Mouse (Mus musculus): ENCODE measurements around the gene Pacsin3. TPM values are rescaled to one million over a fixed set of nuclear protein-coding genes. Genes with fewer than 3 reads are reported as not detected.

Gene Pacsin3
- polyA plus RNA-seq, 2 experiments = 8.8 to 11.2 TPM

DNA sequence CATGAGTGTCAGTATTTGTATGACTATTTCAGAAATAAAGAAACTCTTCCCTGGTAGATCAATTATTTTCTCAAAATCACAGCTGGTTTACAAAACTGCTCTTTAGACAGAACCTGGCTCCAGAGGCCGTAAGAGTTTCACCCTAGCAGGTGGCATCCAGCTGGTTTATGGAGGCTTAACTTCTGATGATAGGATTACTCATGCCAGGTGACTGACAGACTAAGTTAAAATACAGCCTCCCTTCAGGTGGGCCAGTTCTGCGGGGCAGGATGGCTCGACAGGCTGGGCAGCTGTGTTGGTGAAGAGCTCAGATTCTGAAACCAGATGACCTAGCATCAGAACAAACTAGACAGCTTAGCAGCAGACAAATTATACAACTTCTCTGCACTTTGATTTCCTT lies 53.8 kb downstream of the Pacsin3 start:
- 76% methylated on average over 3 of the region's 3 CpGs for WGBS (ENCODE audit: insufficient replicate concordance)
- Histone ChIP-seq H3K4me3 (ENCODE audit: insufficient read depth in 1 of 2, low read depth in 2 of 2, low read length in 2 of 2) (no peak overlapping the region), H3K4me1 (replicated peaks; ENCODE audit: control insufficient read depth in 2 of 2, insufficient read depth in 2 of 2, low read length in 1 of 2) (no peaks in the 10 kb centered on the region; a peak in 1 of 4 replicates), H3K9ac (replicated peaks) (no peak overlapping the region), H3K36me3 (replicated peaks; ENCODE audit: control insufficient read depth, insufficient read depth, low read depth) (no peaks in the 10 kb centered on the region), H3K27me3 (ENCODE audit: control insufficient read depth, insufficient read depth, low read length) (no peaks in the 10 kb centered on the region), H3K4me2 (ENCODE audit: low read depth) (no peak overlapping the region), H3K9me3 (ENCODE audit: control insufficient read depth, low read length) (no peaks in the 10 kb centered on the region), H3K27ac (no peak overlapping the region)
- DNase-seq (ENCODE audit: low read depth in 3 of 3, low spot score in 3 of 3) (no peak), ATAC-seq (ENCODE audit: insufficient read depth) (no peak)
- TF ChIP-seq CTCF (IDR thresholded peaks at IDR 0.05; ENCODE audit: low read depth) (no peak), EP300 (IDR thresholded peaks at IDR 0.05; ENCODE audit: low read depth) (no peak)

DNA sequence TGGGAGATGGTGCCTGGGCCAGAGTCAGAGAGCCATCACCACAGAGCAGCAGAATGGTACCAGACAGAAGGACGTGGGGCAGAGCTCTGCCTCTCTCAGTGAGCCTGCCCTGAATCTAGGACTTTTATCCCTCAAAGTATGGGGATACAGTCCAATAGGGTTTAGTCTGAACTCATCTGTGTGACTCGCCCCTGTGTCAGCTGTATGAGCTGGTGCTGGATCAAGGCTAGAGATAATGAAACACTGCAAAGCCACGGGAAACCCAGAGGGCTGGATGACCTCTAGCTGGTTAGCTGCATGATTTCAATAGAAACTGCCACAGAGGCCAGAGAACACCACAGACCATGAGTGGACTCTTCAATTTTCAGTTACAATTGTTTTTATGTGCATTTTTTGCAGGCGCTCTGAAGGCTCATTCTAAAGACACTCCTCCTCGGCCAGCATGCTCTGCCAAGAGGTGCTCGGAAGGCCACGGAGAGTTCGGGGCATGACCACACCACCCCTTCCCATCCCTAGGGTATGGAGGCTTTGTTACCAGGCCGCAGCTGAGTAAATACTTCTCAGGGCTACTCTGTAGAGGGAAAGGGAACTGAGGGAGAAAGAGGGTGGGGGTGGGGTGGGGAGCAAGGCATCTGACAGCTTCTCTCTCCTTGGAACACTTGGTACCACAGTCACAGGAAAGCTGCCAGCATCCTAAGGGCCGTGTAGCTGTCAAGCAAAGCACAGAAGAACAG lies 57.0 kb downstream of the Pacsin3 start:
- ATAC-seq (ENCODE audit: insufficient read depth) (no peak), DNase-seq (ENCODE audit: low read depth in 3 of 3, low spot score in 3 of 3) (no peak)
- Histone ChIP-seq H3K9ac (replicated peaks) (no peak overlapping the region), H3K36me3 (replicated peaks; ENCODE audit: control insufficient read depth, insufficient read depth, low read depth) (no peaks in the 10 kb centered on the region), H3K4me3 (ENCODE audit: insufficient read depth in 1 of 2, low read depth in 2 of 2, low read length in 2 of 2) (no peak overlapping the region), H3K9me3 (ENCODE audit: control insufficient read depth, low read length) (no peaks in the 10 kb centered on the region), H3K4me2 (ENCODE audit: low read depth) (no peak overlapping the region), H3K27me3 (ENCODE audit: control insufficient read depth, insufficient read depth, low read length) (no peaks in the 10 kb centered on the region), H3K27ac (no peak overlapping the region), H3K4me1 (replicated peaks; ENCODE audit: control insufficient read depth in 2 of 2, insufficient read depth in 2 of 2, low read length in 1 of 2) (no peaks in the 10 kb centered on the region; a peak in 1 of 4 replicates)
- WGBS (ENCODE audit: insufficient replicate concordance) = 62% methylated on average over 10 of the region's 10 CpGs
- TF ChIP-seq EP300 (IDR thresholded peaks at IDR 0.05; ENCODE audit: low read depth) (no peak), CTCF (IDR thresholded peaks at IDR 0.05; ENCODE audit: low read depth) (no peak)

DNA sequence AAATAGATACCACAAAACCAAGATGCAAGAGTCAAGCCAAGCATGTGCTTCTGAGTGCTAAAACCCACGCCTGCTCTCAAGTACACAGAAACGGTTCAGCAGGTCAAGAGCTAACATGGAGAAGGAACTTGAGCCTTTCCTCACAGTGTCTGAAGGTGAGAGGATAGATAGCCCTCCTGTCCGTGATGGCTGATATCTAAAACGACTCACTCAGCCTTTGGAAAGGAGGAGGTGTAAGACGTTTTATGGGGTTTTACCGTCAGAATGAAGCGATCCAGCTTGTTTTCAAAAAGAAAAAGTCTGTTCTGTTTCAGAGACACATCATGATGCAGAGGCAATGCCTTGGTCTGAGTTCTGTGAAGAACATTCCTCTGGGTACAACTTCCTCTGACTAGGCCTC lies 58.4 kb downstream of the Pacsin3 start:
- Histone ChIP-seq H3K4me3 (ENCODE audit: insufficient read depth in 1 of 2, low read depth in 2 of 2, low read length in 2 of 2) (no peak overlapping the region), H3K27me3 (ENCODE audit: control insufficient read depth, insufficient read depth, low read length) (no peaks in the 10 kb centered on the region), H3K36me3 (replicated peaks; ENCODE audit: control insufficient read depth, insufficient read depth, low read depth) (no peaks in the 10 kb centered on the region), H3K9ac (replicated peaks) (no peak overlapping the region), H3K27ac (no peak overlapping the region), H3K4me1 (replicated peaks; ENCODE audit: control insufficient read depth in 2 of 2, insufficient read depth in 2 of 2, low read length in 1 of 2) (no peaks in the 10 kb centered on the region; a peak in 1 of 4 replicates), H3K4me2 (ENCODE audit: low read depth) (no peak overlapping the region), H3K9me3 (ENCODE audit: control insufficient read depth, low read length) (no peaks in the 10 kb centered on the region)
- TF ChIP-seq EP300 (IDR thresholded peaks at IDR 0.05; ENCODE audit: low read depth) (no peak), CTCF (IDR thresholded peaks at IDR 0.05; ENCODE audit: low read depth) (no peak)
- DNase-seq (ENCODE audit: low read depth in 3 of 3, low spot score in 3 of 3) (no peak), ATAC-seq (ENCODE audit: insufficient read depth) (no peak)
- 63% methylated on average over 7 of the region's 7 CpGs for WGBS (ENCODE audit: insufficient replicate concordance)

Other genes starting within 250 kb of the Pacsin3 start
- gene Rapsn, start 220.3 kb upstream of the Pacsin3 start, polyA plus RNA-seq (2012; rRNA removed) = 0.55 and 0.78 TPM in 2 replicates
- 0.62 and 1.1 TPM in 2 replicates for gene Rapsn, start 220.3 kb upstream of the Pacsin3 start, polyA plus RNA-seq (2014; fragmentation: Nextera tagmentation; extraction: Ambion mirVana)
- gene Psmc3, start 201.9 kb upstream of the Pacsin3 start, polyA plus RNA-seq (2012; rRNA removed) = 77.7 and 126 TPM in 2 replicates
- 174 and 186 TPM in 2 replicates for gene Psmc3, start 201.9 kb upstream of the Pacsin3 start, polyA plus RNA-seq (2014; fragmentation: Nextera tagmentation; extraction: Ambion mirVana)
- 11.1 and 11.2 TPM in 2 replicates for gene Slc39a13, start 185.5 kb upstream of the Pacsin3 start, polyA plus RNA-seq (2012; rRNA removed)
- gene Slc39a13, start 185.5 kb upstream of the Pacsin3 start, polyA plus RNA-seq (2014; fragmentation: Nextera tagmentation; extraction: Ambion mirVana) = 8.1 and 8.4 TPM in 2 replicates
- gene Spi1, start 173.6 kb upstream of the Pacsin3 start, polyA plus RNA-seq (2012; rRNA removed) = 13.3 and 20.5 TPM in 2 replicates
- gene Spi1, start 173.6 kb upstream of the Pacsin3 start, polyA plus RNA-seq (2014; fragmentation: Nextera tagmentation; extraction: Ambion mirVana) = 12.4 and 15.6 TPM in 2 replicates
- 0.03 and 0.04 TPM in 2 replicates for gene Mybpc3, start 137.8 kb upstream of the Pacsin3 start, polyA plus RNA-seq (2012; rRNA removed)
- not detected in 2 replicates for gene Mybpc3, start 137.8 kb upstream of the Pacsin3 start, polyA plus RNA-seq (2014; fragmentation: Nextera tagmentation; extraction: Ambion mirVana)
- 6.3 and 7.1 TPM in 2 replicates for gene Madd, start 72.1 kb upstream of the Pacsin3 start, polyA plus RNA-seq (2012; rRNA removed)
- 2.7 and 4.8 TPM in 2 replicates for gene Madd, start 72.1 kb upstream of the Pacsin3 start, polyA plus RNA-seq (2014; fragmentation: Nextera tagmentation; extraction: Ambion mirVana)
- gene Nr1h3, start 53.1 kb upstream of the Pacsin3 start, polyA plus RNA-seq (2012; rRNA removed) = 14.0 and 14.2 TPM in 2 replicates
- 12.7 and 14.3 TPM in 2 replicates for gene Nr1h3, start 53.1 kb upstream of the Pacsin3 start, polyA plus RNA-seq (2014; fragmentation: Nextera tagmentation; extraction: Ambion mirVana)
- gene Acp2, start 53.1 kb upstream of the Pacsin3 start, polyA plus RNA-seq (2012; rRNA removed) = 5.9 and 7.2 TPM in 2 replicates
- gene Acp2, start 53.1 kb upstream of the Pacsin3 start, polyA plus RNA-seq (2014; fragmentation: Nextera tagmentation; extraction: Ambion mirVana) = 8.9 and 10.1 TPM in 2 replicates
- gene Ddb2, start 19.0 kb upstream of the Pacsin3 start, polyA plus RNA-seq (2012; rRNA removed) = 8.5 and 9.0 TPM in 2 replicates
- 4.9 and 5.9 TPM in 2 replicates for gene Ddb2, start 19.0 kb upstream of the Pacsin3 start, polyA plus RNA-seq (2014; fragmentation: Nextera tagmentation; extraction: Ambion mirVana)
- gene Arfgap2, start 9.0 kb downstream of the Pacsin3 start, polyA plus RNA-seq (2012; rRNA removed) = 20.9 and 25.5 TPM in 2 replicates
- 50.2 and 54.4 TPM in 2 replicates for gene Arfgap2, start 9.0 kb downstream of the Pacsin3 start, polyA plus RNA-seq (2014; fragmentation: Nextera tagmentation; extraction: Ambion mirVana)
- gene 1110051M20Rik, start 188.8 kb downstream of the Pacsin3 start, polyA plus RNA-seq (2012; rRNA removed) = 1.6 and 2.1 TPM in 2 replicates
- gene 1110051M20Rik, start 188.8 kb downstream of the Pacsin3 start, polyA plus RNA-seq (2014; fragmentation: Nextera tagmentation; extraction: Ambion mirVana) = 6.6 and 7.3 TPM in 2 replicates
- 0.69 and 0.70 TPM in 2 replicates for gene Lrp4, start 201.6 kb downstream of the Pacsin3 start, polyA plus RNA-seq (2012; rRNA removed)
- gene Lrp4, start 201.6 kb downstream of the Pacsin3 start, polyA plus RNA-seq (2014; fragmentation: Nextera tagmentation; extraction: Ambion mirVana) = 0.58 and 0.69 TPM in 2 replicates